Mouse (Mus musculus): ENCODE measurements around the gene Acadsb. TPM values are rescaled to one million over a fixed set of nuclear protein-coding genes. Genes with fewer than 3 reads are reported as not detected.
A peak's percentile ranks its signal among the peaks of the same experiment; 100 is the strongest.
"Not testable (repeated sequence)": the region's sequence is repeated elsewhere in the genome, so short reads cannot be mapped to it uniquely, and the experiment has no call there.

Gene Acadsb
- polyA plus RNA-seq, 1 experiment from 2014 or later, result 69.8 TPM

DNA sequence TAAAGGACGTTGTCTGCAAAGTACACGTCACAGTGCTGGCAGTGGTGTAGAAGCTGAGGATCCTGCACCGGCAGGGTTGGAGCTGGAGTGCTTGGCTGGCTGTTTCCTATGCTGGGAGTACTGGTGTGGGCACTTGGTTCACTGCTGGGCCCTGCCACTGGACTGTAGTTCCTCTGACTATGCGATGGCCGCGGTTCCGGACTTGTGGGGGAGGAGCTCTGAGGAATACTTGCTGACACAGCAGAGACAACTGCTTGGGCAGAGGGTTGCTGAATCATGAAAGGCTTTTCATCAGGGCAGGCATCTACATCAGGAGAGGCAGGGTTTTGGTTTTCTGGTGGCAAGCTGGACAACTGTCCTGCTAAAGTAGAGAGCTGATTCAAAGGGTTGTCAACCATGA lies 18.6 kb upstream of the Acadsb start:
- H3K4me2 ChIP-seq (ENCODE audit: low read depth, severe bottlenecking); ATAC-seq (ENCODE audit: insufficient number of reproducible peaks, low FRiP score, low TSS enrichment, low read depth); H3K9me3 ChIP-seq (ENCODE audit: control insufficient read depth, low read length); H3K9ac ChIP-seq (ENCODE audit: low read length); DNase-seq (ENCODE audit: low spot score); H3K36me3 ChIP-seq (ENCODE audit: control insufficient read depth, insufficient read depth, low read length); H3K4me1 ChIP-seq (ENCODE audit: control insufficient read depth, insufficient read depth, low read length); H3K27ac ChIP-seq (replicated peaks; ENCODE audit: low read depth, low read length); H3K4me3 ChIP-seq (ENCODE audit: low read depth, low read length); H3K27me3 ChIP-seq (ENCODE audit: control insufficient read depth, insufficient read depth, low read length): not testable (repeated sequence)
- WGBS, result 88% methylated on average over 6 of the region's 7 CpGs

- 5% methylated on average over 16 of the region's 16 CpGs for WGBS
- Histone ChIP-seq H3K36me3 (ENCODE audit: control insufficient read depth, insufficient read depth, low read length) (no peaks in the 10 kb centered on the region), H3K9ac (ENCODE audit: low read length) (peak overlapping the region; percentile 89), H3K27ac (replicated peaks; ENCODE audit: low read depth, low read length) (no peak overlapping the region), H3K4me3 (ENCODE audit: low read depth, low read length) (peak overlapping the region; percentile 99), H3K27me3 (ENCODE audit: control insufficient read depth, insufficient read depth, low read length) (no peaks in the 10 kb centered on the region), H3K9me3 (ENCODE audit: control insufficient read depth, low read length) (no peaks in the 10 kb centered on the region), H3K4me2 (ENCODE audit: low read depth, severe bottlenecking) (peak overlapping the region; percentile 74), H3K4me1 (ENCODE audit: control insufficient read depth, insufficient read depth, low read length) (no peaks in the 10 kb centered on the region)
- ATAC-seq (ENCODE audit: insufficient number of reproducible peaks, low FRiP score, low TSS enrichment, low read depth) (no peak), DNase-seq (ENCODE audit: low spot score) (peak; percentile 58)
Observed at GRCm38 (mm10) chr7:131409321-131409987, 947 bp upstream of the Acadsb start.

DNA sequence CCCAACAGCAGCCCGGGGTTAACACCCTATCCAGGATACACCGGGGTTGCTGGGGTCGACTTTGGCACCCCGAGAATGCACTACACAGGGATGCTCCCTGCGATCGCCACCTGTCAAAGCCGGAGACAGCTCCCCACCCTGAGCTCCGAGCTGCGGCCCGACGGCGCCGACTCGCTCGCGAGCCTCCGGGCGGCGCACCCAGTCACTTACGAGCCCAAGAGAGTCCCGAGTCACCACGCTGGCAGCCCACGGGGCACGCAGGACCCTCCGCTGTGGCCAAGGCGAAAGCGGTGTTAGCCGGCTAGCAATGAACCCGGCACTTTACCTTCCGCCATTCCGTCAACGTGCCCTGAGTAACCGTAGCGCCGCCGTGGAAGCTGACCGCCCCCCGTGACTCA lies 414 bp upstream of the Acadsb start:
- Histone ChIP-seq H3K4me1 (ENCODE audit: control insufficient read depth, insufficient read depth, low read length) (no peaks in the 10 kb centered on the region), H3K4me3 (ENCODE audit: low read depth, low read length) (peak overlapping the region; percentile 99), H3K4me2 (ENCODE audit: low read depth, severe bottlenecking) (peak overlapping the region; percentile 74), H3K9me3 (ENCODE audit: control insufficient read depth, low read length) (no peaks in the 10 kb centered on the region), H3K36me3 (ENCODE audit: control insufficient read depth, insufficient read depth, low read length) (no peaks in the 10 kb centered on the region), H3K27ac (replicated peaks; ENCODE audit: low read depth, low read length) (no peak overlapping the region), H3K27me3 (ENCODE audit: control insufficient read depth, insufficient read depth, low read length) (no peaks in the 10 kb centered on the region), H3K9ac (ENCODE audit: low read length) (peak overlapping the region; percentile 89)
- DNase-seq (ENCODE audit: low spot score) (no peak), ATAC-seq (ENCODE audit: insufficient number of reproducible peaks, low FRiP score, low TSS enrichment, low read depth) (peak; percentile 73)
- under 1% methylated on average over 38 of the region's 38 CpGs for WGBS

DNA sequence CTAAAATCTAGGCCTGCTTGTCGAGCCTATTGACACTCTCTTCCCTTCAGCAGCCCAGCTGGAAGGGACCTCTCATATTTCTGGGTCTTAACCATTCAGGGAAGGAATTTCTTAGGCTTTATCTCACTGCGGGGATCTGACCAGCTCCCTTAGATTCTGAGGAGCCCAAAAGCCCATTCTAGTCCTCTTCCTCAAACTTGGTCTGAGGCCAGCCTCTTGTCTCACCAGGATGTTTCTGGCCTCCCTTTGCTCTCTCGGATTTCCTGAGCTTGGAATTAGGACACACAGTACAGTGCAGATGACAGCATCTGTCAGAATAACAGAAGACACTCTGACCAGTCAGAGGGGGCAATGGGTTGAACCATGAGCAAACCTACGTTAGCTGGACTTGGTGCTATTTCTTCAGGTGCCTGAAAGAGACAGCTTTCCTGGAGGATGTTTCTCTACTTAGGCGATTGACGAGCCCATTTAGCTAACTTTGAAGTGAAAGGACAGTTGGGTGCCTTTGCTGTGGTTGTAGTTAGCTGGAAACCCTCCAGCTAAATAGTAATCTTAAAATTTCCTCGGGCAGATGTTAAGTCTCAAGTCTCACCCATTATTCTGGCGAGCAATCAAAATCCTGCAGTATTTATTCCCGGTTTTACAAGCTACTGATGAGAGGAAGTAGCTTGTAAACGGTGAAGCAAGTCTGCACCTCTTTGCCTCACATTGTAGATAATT lies 980 bp downstream of the Acadsb start:
- no peaks in the 10 kb centered on the region for H3K4me1 ChIP-seq (ENCODE audit: control insufficient read depth, insufficient read depth, low read length)
- H3K27me3 ChIP-seq (ENCODE audit: control insufficient read depth, insufficient read depth, low read length), result no peaks in the 10 kb centered on the region
- DNase-seq (ENCODE audit: low spot score), result no peak
- peak overlapping the region; percentile 48 for H3K4me2 ChIP-seq (ENCODE audit: low read depth, severe bottlenecking)
- H3K36me3 ChIP-seq (ENCODE audit: control insufficient read depth, insufficient read depth, low read length), result no peaks in the 10 kb centered on the region
- peak overlapping the region; percentile 99 for H3K4me3 ChIP-seq (ENCODE audit: low read depth, low read length)
- no peak for ATAC-seq (ENCODE audit: insufficient number of reproducible peaks, low FRiP score, low TSS enrichment, low read depth)
- no peak overlapping the region for H3K27ac ChIP-seq (replicated peaks; ENCODE audit: low read depth, low read length)
- WGBS, result 30% methylated on average over 10 of the region's 10 CpGs
- H3K9me3 ChIP-seq (ENCODE audit: control insufficient read depth, low read length), result no peaks in the 10 kb centered on the region
- H3K9ac ChIP-seq (ENCODE audit: low read length), result no peak overlapping the region

- Histone ChIP-seq H3K4me2 (ENCODE audit: low read depth, severe bottlenecking) (no peak overlapping the region), H3K36me3 (ENCODE audit: control insufficient read depth, insufficient read depth, low read length) (no peaks in the 10 kb centered on the region), H3K9ac (ENCODE audit: low read length) (no peak overlapping the region), H3K27me3 (ENCODE audit: control insufficient read depth, insufficient read depth, low read length) (no peaks in the 10 kb centered on the region), H3K4me1 (ENCODE audit: control insufficient read depth, insufficient read depth, low read length) (no peaks in the 10 kb centered on the region), H3K4me3 (ENCODE audit: low read depth, low read length) (peak overlapping the region; percentile 99; the same call in 1 of the 2 replicates), H3K27ac (replicated peaks; ENCODE audit: low read depth, low read length) (no peak overlapping the region), H3K9me3 (ENCODE audit: control insufficient read depth, low read length) (no peaks in the 10 kb centered on the region)
- WGBS, result 46% methylated on average over 2 of the region's 2 CpGs
- ATAC-seq (ENCODE audit: insufficient number of reproducible peaks, low FRiP score, low TSS enrichment, low read depth) (no peak), DNase-seq (ENCODE audit: low spot score) (no peak)
Observed at GRCm38 (mm10) chr7:131411941-131412270, 1.5 kb downstream of the Acadsb start.

GRCm38 (mm10) chr7:131416742-131417141 lies 6.3 kb downstream of the Acadsb start:
- H3K9me3 ChIP-seq (ENCODE audit: control insufficient read depth, low read length); H3K27me3 ChIP-seq (ENCODE audit: control insufficient read depth, insufficient read depth, low read length); DNase-seq (ENCODE audit: low spot score); H3K4me2 ChIP-seq (ENCODE audit: low read depth, severe bottlenecking); ATAC-seq (ENCODE audit: insufficient number of reproducible peaks, low FRiP score, low TSS enrichment, low read depth); H3K27ac ChIP-seq (replicated peaks; ENCODE audit: low read depth, low read length); H3K9ac ChIP-seq (ENCODE audit: low read length); H3K4me1 ChIP-seq (ENCODE audit: control insufficient read depth, insufficient read depth, low read length); H3K4me3 ChIP-seq (ENCODE audit: low read depth, low read length); H3K36me3 ChIP-seq (ENCODE audit: control insufficient read depth, insufficient read depth, low read length): not testable (repeated sequence)

DNA sequence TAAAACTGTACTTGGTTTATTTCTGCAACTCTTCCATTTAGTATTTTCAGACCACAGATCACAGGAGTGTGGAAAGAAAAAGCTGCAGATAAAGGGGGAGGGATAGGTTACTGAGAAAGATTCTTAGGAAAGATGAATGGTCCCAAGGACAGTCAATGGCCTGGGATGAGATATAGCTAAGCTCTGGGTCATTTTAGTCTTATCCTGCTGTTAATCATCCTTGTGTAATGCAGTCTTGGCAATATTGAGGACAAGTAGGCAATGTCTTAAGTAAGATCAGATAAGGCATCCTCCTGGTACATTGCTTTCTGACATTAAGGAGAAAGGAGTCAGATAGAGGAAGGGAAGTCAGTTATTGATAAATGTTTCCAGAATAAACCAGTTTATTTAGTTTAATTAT lies 7.2 kb downstream of the Acadsb start:
- no peaks in the 10 kb centered on the region for H3K36me3 ChIP-seq (ENCODE audit: control insufficient read depth, insufficient read depth, low read length)
- H3K27me3 ChIP-seq (ENCODE audit: control insufficient read depth, insufficient read depth, low read length), result no peaks in the 10 kb centered on the region
- H3K4me3 ChIP-seq (ENCODE audit: low read depth, low read length), result no peak overlapping the region
- no peak overlapping the region for H3K27ac ChIP-seq (replicated peaks; ENCODE audit: low read depth, low read length)
- H3K4me1 ChIP-seq (ENCODE audit: control insufficient read depth, insufficient read depth, low read length), result no peaks in the 10 kb centered on the region
- H3K9me3 ChIP-seq (ENCODE audit: control insufficient read depth, low read length), result no peaks in the 10 kb centered on the region
- DNase-seq (ENCODE audit: low spot score), result no peak
- no peak overlapping the region for H3K4me2 ChIP-seq (ENCODE audit: low read depth, severe bottlenecking)
- no peak for ATAC-seq (ENCODE audit: insufficient number of reproducible peaks, low FRiP score, low TSS enrichment, low read depth)
- H3K9ac ChIP-seq (ENCODE audit: low read length), result no peak overlapping the region

DNA sequence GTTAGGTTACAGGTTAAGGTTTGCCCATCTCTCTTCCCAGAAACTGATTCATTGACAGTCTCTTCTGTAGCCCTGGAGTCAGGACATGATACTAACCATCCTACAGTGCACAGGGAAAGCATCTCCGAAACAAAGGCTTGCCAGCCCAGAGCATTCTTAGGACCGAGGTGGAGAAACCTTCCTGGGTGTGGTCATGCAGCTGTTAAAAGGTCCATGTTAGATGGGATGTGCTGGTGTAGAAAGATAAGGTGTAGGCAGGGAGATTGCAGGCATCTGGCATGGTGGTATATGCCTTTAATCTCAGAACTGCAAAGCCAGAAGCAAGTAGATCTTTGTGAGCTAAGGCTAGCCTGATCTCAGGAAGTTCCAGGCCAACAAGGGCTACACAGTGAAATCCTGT lies 14.5 kb downstream of the Acadsb start:
- no peak for DNase-seq (ENCODE audit: low spot score)
- WGBS, result 83% methylated on average over 2 of the region's 2 CpGs
- H3K9me3 ChIP-seq (ENCODE audit: control insufficient read depth, low read length), result no peaks in the 10 kb centered on the region

More for the DNA sequence above, 14.5 kb downstream of the Acadsb start:
- Histone ChIP-seq H3K27me3 (ENCODE audit: control insufficient read depth, insufficient read depth, low read length) (no peaks in the 10 kb centered on the region), H3K4me1 (ENCODE audit: control insufficient read depth, insufficient read depth, low read length) (no peaks in the 10 kb centered on the region), H3K9ac (ENCODE audit: low read length) (no peak overlapping the region), H3K4me2 (ENCODE audit: low read depth, severe bottlenecking) (no peak overlapping the region), H3K4me3 (ENCODE audit: low read depth, low read length) (no peak overlapping the region), H3K36me3 (ENCODE audit: control insufficient read depth, insufficient read depth, low read length) (no peaks in the 10 kb centered on the region), H3K27ac (replicated peaks; ENCODE audit: low read depth, low read length) (no peak overlapping the region)
- ATAC-seq (ENCODE audit: insufficient number of reproducible peaks, low FRiP score, low TSS enrichment, low read depth), result no peak

Data from limb, embryonic 11.5 days (tissue).